Mouse (Mus musculus) kidney, postnatal 0 days (tissue): ENCODE data around the gene Eya2. TPM values are rescaled to one million over a fixed set of nuclear protein-coding genes. Genes with fewer than 3 reads are reported as not detected.

ENCODE experiments used
- ATAC-seq: fragments of 200-750 bp; cut with Nextera tagmentation; replicated peaks from 2 replicates; pipeline ENCODE4 v1.8.0; 2017; ENCODE audit warnings: low read depth, moderate number of reproducible peaks, moderate TSS enrichment, moderate library complexity; ENCODE audit not compliant: low FRiP score
- DNase-seq: peaks from one replicate; pipeline ENCODE4 v3.0.0-alpha.2; 2016; ENCODE audit warnings: low spot score
- H3K27ac ChIP-seq: fragments of 300-500 bp; sonication (generic); 2 replicates; pipeline ENCODE4 v1.5.1; 2014; ENCODE audit warnings: mild to moderate bottlenecking
- H3K27me3 ChIP-seq: fragments of 300-500 bp; sonication (generic); 2 replicates; pipeline ENCODE4 v1.6.1; 2014; ENCODE audit warnings: low read length, mixed read lengths; ENCODE audit not compliant: insufficient read depth
- H3K36me3 ChIP-seq: fragments of 300-500 bp; sonication (generic); 2 replicates; pipeline ENCODE4 v1.6.1; 2014; ENCODE audit warnings: low read length, mixed read lengths; ENCODE audit not compliant: insufficient read depth
- H3K4me1 ChIP-seq: fragments of 300-500 bp; sonication (generic); replicated peaks from 2 replicates; pipeline ENCODE4 v1.6.1; 2014; ENCODE audit warnings: antibody characterized with exemption, low read length, mixed read lengths; ENCODE audit not compliant: insufficient read depth
- H3K4me2 ChIP-seq: fragments of 300-500 bp; sonication (generic); 2 replicates; pipeline ENCODE4 v1.6.1; 2014; ENCODE audit warnings: mild to moderate bottlenecking, low read length, moderate library complexity, mixed read lengths
- H3K4me3 ChIP-seq: fragments of 300-500 bp; sonication (generic); replicated peaks from 2 replicates; pipeline ENCODE4 v1.5.1; 2014; ENCODE audit warnings: low read depth, low read length
- H3K9ac ChIP-seq: fragments of 300-500 bp; sonication (generic); 2 replicates; pipeline ENCODE4 v1.6.1; 2014; ENCODE audit warnings: low read depth, low read length
- H3K9me3 ChIP-seq: fragments of 300-500 bp; sonication (generic); replicated peaks from 2 replicates; pipeline ENCODE4 v1.6.1; 2016; ENCODE audit warnings: low read length, inconsistent platforms, mixed read lengths
- CTCF ChIP-seq: IDR thresholded peaks from 2 replicates; pipeline ENCODE4 v1.5.1; 2016; ENCODE audit warnings: antibody characterized with exemption, low read depth, mild to moderate bottlenecking, moderate library complexity
- WGBS: fragments of 180-500 bp; shearing (Covaris S2); extraction: QIAGEN DNeasy Blood & Tissue Kit; methylation state at CpG from one replicate; pipeline ENCODE4 v1.1.7; 2014; 5-methylcytosine and 5-hydroxymethylcytosine counted together
- polyA plus RNA-seq: library from polyadenylated mRNA; unstranded; fragments of >200 nt; fragmentation: Nextera tagmentation; extraction: Ambion mirVana; gene quantifications from 2 replicates; pipeline ENCODE4 v1.2.1, GENCODE M21; 2015

Gene Eya2
- polyA plus RNA-seq, 1 experiment from 2014 or later: 6.3 TPM

- H3K4me3 ChIP-seq: no peak overlapping the region
- H3K27ac ChIP-seq: no peak overlapping the region
- H3K9ac ChIP-seq: no peak overlapping the region
- H3K27me3 ChIP-seq: no peaks in the 10 kb centered on the region
- no peak for TF ChIP-seq CTCF
- H3K9me3 ChIP-seq: no peaks in the 10 kb centered on the region
- no peak for DNase-seq
- WGBS: 77% methylated on average over 18 of the region's 18 CpGs
- H3K4me1 ChIP-seq: no peaks in the 10 kb centered on the region
- no peak for ATAC-seq
- H3K4me2 ChIP-seq: no peak overlapping the region
- H3K36me3 ChIP-seq: no peaks in the 10 kb centered on the region
Measured at GRCm38 (mm10) chr2:165745306-165746098, 150.7 kb downstream of the Eya2 start.

- H3K27me3 ChIP-seq: no peaks in the 10 kb centered on the region
- 64% methylated on average over 7 of the region's 7 CpGs for WGBS
- H3K4me3 ChIP-seq: no peak overlapping the region
- H3K4me2 ChIP-seq: no peak overlapping the region
- no peak overlapping the region for H3K9ac ChIP-seq
- no peak for TF ChIP-seq CTCF
- no peak overlapping the region for H3K27ac ChIP-seq
- H3K9me3 ChIP-seq: no peaks in the 10 kb centered on the region
- no peaks in the 10 kb centered on the region for H3K4me1 ChIP-seq
- no peaks in the 10 kb centered on the region for H3K36me3 ChIP-seq
- DNase-seq (no peak), ATAC-seq (no peak)
Measured at GRCm38 (mm10) chr2:165747975-165748374, 153.1 kb downstream of the Eya2 start.

- Histone ChIP-seq H3K27ac (no peak overlapping the region), H3K9me3 (no peaks in the 10 kb centered on the region), H3K27me3 (no peaks in the 10 kb centered on the region), H3K36me3 (no peaks in the 10 kb centered on the region), H3K9ac (no peak overlapping the region), H3K4me3 (no peak overlapping the region), H3K4me1 (no peaks in the 10 kb centered on the region), H3K4me2 (no peak overlapping the region)
- 32% methylated on average over 11 of the region's 11 CpGs for WGBS
- ATAC-seq (no peak), DNase-seq (no peak)
- TF ChIP-seq CTCF: no peak
Measured at GRCm38 (mm10) chr2:165748426-165748825, 153.6 kb downstream of the Eya2 start.

- peak; percentile 65 for TF ChIP-seq CTCF
- ATAC-seq (0 out of 2 replicates have a peak, but pooled peaks have one; percentile 29), DNase-seq (no peak)
- H3K4me3 ChIP-seq: no peak overlapping the region
- H3K36me3 ChIP-seq: no peaks in the 10 kb centered on the region
- no peak overlapping the region for H3K27ac ChIP-seq
- H3K9me3 ChIP-seq: no peaks in the 10 kb centered on the region
- H3K4me1 ChIP-seq: no peaks in the 10 kb centered on the region
- no peak overlapping the region for H3K4me2 ChIP-seq
- H3K9ac ChIP-seq: no peak overlapping the region
- 36% methylated on average over 7 of the region's 7 CpGs for WGBS
- no peaks in the 10 kb centered on the region for H3K27me3 ChIP-seq
Measured at GRCm38 (mm10) chr2:165751068-165751467, 156.2 kb downstream of the Eya2 start.

GRCm38 (mm10) chr2:165752704-165753103 is 157.9 kb downstream of the Eya2 start:
- 78% methylated on average over 4 of the region's 4 CpGs for WGBS
- no peaks in the 10 kb centered on the region for H3K9me3 ChIP-seq
- no peak overlapping the region for H3K27ac ChIP-seq
- H3K36me3 ChIP-seq: no peaks in the 10 kb centered on the region
- no peak overlapping the region for H3K4me2 ChIP-seq
- DNase-seq (no peak), ATAC-seq (no peak)
- no peaks in the 10 kb centered on the region for H3K27me3 ChIP-seq
- H3K4me3 ChIP-seq: no peak overlapping the region
- TF ChIP-seq CTCF: no peak
- no peak overlapping the region for H3K9ac ChIP-seq
- no peaks in the 10 kb centered on the region for H3K4me1 ChIP-seq

GRCm38 (mm10) chr2:165757799-165758198 is 163.0 kb downstream of the Eya2 start:
- DNase-seq (no peak), ATAC-seq (no peak)
- H3K4me3 ChIP-seq: no peak overlapping the region
- H3K27ac ChIP-seq: no peak overlapping the region
- H3K9ac ChIP-seq: no peak overlapping the region
- no peak overlapping the region for H3K4me2 ChIP-seq
- no peaks in the 10 kb centered on the region for H3K36me3 ChIP-seq
- TF ChIP-seq CTCF: no peak
- H3K27me3 ChIP-seq: no peaks in the 10 kb centered on the region
- no peaks in the 10 kb centered on the region for H3K9me3 ChIP-seq
- WGBS: 63% methylated on average over 15 of the region's 15 CpGs
- H3K4me1 ChIP-seq: no peaks in the 10 kb centered on the region
